Mouse (Mus musculus): Measurements from ENCODE around the gene Mycbp.

GRCm38 (mm10) chr4:123894295-123894694 lies 10.3 kb upstream of the Mycbp start:
- TF ChIP-seq POLR2A (IDR thresholded peaks at IDR 0.05; ENCODE audit: borderline replicate concordance, extremely low read depth, insufficient read depth, insufficient read length, poor library complexity, severe bottlenecking) (no peak), CTCF (IDR thresholded peaks at IDR 0.05; ENCODE audit: borderline replicate concordance, extremely low read depth, insufficient read depth, insufficient read length) (no peak)
